Mouse (Mus musculus) testis, adult 2 months (tissue): ENCODE results near the gene Lipc. TPM values are rescaled to one million over a fixed set of nuclear protein-coding genes. Genes with fewer than 3 reads are reported as not detected.

Experiments
- H3K27ac ChIP-seq: fragments of 200-500 bp; 2 replicates; pipeline ENCODE4 v1.5.1; 2012; ENCODE audit warnings: low read depth, low read length; ENCODE audit not compliant: control insufficient read depth, insufficient read depth
- H3K27me3 ChIP-seq: fragments of 200-500 bp; 2 replicates; pipeline ENCODE4 v1.6.1; 2012; ENCODE audit warnings: mild to moderate bottlenecking, low read length, moderate library complexity; ENCODE audit not compliant: control insufficient read depth, insufficient read depth
- H3K36me3 ChIP-seq: fragments of 200-500 bp; 2 replicates; pipeline ENCODE4 v1.6.1; 2012; ENCODE audit warnings: mild to moderate bottlenecking, low read length; ENCODE audit not compliant: control insufficient read depth, insufficient read depth
- H3K4me1 ChIP-seq: fragments of 200-500 bp; 2 replicates; pipeline ENCODE4 v1.6.1; 2012; ENCODE audit warnings: low read length; ENCODE audit not compliant: control insufficient read depth, insufficient read depth
- H3K4me3 ChIP-seq: fragments of 200-500 bp; 2 replicates; pipeline ENCODE4 v1.5.1; 2012; ENCODE audit warnings: low read depth, mild to moderate bottlenecking, low read length, moderate library complexity, mixed read lengths; ENCODE audit not compliant: control insufficient read depth
- CTCF ChIP-seq: fragments of 200-500 bp; IDR thresholded peaks from 2 replicates; pipeline ENCODE4 v1.5.1; 2012; ENCODE audit warnings: low read depth, mild to moderate bottlenecking, inconsistent platforms, low read length, moderate library complexity; ENCODE audit not compliant: control insufficient read depth, insufficient read depth, insufficient replicate concordance
- POLR2A ChIP-seq: fragments of 200-500 bp; IDR thresholded peaks from 2 replicates; pipeline ENCODE4 v1.6.1; 2012; ENCODE audit warnings: low read depth, mild to moderate bottlenecking, inconsistent platforms, low read length, moderate library complexity; ENCODE audit not compliant: control insufficient read depth
- polyA plus RNA-seq: library from polyadenylated mRNA; depleted of rRNA; stranded (reverse); fragments of >200 nt; gene quantifications from 2 replicates; pipeline ENCODE4 v1.2.3, GENCODE M21; 2012

Lipc gene
- polyA plus RNA-seq, 1 experiment = not detected

GRCm38 (mm10) chr9:70800588-70801315 lies 151.3 kb downstream of the Lipc start:
- TF ChIP-seq POLR2A = no peak
- TF ChIP-seq CTCF = no peak
- Histone ChIP-seq H3K27me3 (no peaks in the 10 kb centered on the region), H3K4me3 (no peak overlapping the region), H3K27ac (no peak overlapping the region), H3K4me1 (no peaks in the 10 kb centered on the region), H3K36me3 (no peaks in the 10 kb centered on the region)

DNA sequence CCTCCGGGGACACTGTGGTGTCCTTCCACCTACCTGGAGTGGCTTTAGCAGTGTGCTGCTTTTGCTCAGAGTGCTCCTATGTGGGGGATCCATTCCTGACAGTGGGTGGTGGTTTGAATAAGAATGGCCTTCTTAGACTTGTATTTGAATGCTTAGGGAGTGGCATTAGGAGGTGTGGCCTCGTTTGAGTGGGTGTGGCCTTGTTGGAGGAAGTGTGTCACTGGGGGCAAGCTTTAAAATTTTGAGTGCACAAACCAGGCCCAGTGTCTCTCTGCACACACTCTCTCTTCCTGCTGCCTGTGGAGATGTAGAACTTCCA lies 156.6 kb downstream of the Lipc start:
- no peaks in the 10 kb centered on the region for H3K36me3 ChIP-seq
- no peaks in the 10 kb centered on the region for H3K4me1 ChIP-seq
- TF ChIP-seq CTCF = no peak
- no peak for TF ChIP-seq POLR2A
- no peak overlapping the region for H3K4me3 ChIP-seq
- no peaks in the 10 kb centered on the region for H3K27me3 ChIP-seq
- H3K27ac ChIP-seq = no peak overlapping the region

DNA sequence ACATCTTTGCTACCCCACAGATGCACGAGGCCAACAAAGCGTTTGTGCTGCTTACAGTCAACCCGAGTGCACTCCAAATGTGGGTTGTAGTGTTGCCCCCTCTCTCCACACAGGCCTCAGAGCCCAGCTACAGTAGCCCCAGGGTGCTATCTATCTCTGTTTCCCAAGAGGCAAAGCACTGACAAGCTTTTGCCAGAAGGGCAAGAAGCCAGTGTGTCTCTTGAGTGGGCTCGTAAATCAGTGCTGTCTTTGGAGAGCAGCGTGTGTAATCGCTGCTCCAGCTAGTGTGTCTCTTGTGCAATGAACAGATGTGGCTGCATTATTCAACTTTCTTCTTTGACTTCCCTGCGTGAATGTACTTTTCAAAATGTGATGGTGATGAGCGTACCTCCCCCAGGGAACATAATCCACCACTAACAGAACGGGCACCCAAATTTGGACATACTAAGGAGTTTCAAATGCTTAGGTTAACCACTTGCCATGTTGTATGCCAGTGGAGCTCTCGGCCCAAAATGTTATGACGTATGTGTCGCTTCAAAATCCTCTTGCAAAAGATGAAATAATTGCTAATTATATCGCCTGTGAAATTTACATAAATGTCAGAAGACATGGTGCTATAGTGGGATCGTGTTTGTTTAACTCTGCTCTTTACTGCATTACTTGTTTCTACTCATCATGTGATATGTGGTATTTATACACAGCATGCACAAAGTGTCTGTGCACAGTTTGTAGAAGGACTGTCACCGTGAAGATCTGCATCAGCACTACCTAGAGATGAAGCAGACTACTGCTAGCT lies 157.2 kb downstream of the Lipc start:
- Histone ChIP-seq H3K27me3 (no peaks in the 10 kb centered on the region), H3K27ac (no peak overlapping the region), H3K36me3 (no peaks in the 10 kb centered on the region), H3K4me1 (no peaks in the 10 kb centered on the region), H3K4me3 (no peak overlapping the region)
- TF ChIP-seq CTCF (no peak), POLR2A (no peak)

DNA sequence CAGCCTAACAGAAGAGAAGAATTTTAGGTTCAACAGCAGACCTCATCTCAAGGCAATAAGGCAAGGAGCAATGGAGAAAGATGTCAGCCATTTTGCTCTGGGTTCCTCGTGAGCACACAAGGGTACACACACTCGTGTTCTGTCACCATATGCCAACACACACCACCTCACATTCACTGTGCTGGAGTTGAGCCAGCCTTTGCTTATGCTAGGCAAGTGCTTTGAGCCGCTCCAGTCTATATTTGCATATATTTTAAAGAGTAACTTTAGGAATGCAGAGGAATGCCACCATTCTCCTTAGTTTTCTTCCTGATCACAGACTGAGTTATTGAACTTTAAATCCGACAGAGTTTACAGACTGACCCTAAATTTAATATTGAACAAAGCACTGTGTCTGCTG lies 161.4 kb downstream of the Lipc start:
- H3K27me3 ChIP-seq = no peaks in the 10 kb centered on the region
- no peaks in the 10 kb centered on the region for H3K4me1 ChIP-seq
- no peaks in the 10 kb centered on the region for H3K36me3 ChIP-seq
- no peak overlapping the region for H3K4me3 ChIP-seq
- TF ChIP-seq CTCF = no peak
- TF ChIP-seq POLR2A = no peak
- no peak overlapping the region for H3K27ac ChIP-seq

DNA sequence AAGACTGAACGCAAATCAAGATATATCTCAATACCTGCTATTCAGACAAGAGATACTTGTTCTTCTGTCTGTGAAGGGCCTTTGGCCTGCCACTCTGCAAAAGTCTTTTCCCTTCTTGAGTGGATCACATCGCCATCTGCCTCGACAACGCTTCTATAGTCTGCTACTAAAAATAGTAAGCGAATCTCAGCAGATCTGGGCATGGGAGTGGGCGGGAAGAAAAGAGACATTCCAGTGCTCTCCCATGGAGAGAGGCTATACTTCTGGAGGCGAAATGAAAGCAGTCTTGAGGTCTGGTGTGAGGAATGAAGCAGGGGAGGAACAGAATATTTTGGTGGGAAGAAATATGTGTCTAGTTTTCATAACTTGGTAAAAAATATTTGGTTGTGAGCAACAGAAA lies 163.3 kb downstream of the Lipc start:
- Histone ChIP-seq H3K27me3 (no peaks in the 10 kb centered on the region), H3K27ac (no peak overlapping the region), H3K4me3 (no peak overlapping the region), H3K4me1 (no peaks in the 10 kb centered on the region), H3K36me3 (no peaks in the 10 kb centered on the region)
- TF ChIP-seq POLR2A = no peak
- no peak for TF ChIP-seq CTCF

DNA sequence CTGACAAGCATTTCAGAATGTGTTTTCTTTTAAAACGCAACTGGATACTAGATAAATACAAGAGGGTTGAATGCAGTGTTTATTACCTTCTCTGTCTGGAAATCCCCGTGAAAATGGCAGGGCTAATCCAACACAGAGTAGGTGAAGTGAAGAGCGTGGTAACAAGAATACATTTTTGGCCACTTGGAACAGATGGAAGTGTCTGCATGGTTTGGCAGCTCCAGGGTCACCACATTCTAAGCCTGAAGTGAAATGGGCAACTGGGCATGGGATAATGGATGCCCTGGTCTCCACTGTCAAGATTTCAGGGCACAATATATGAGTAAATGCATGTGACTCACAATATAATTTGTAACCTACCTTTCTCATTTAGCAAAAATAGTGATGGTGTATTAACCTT lies 169.8 kb downstream of the Lipc start:
- Histone ChIP-seq H3K36me3 (no peaks in the 10 kb centered on the region), H3K4me3 (no peak overlapping the region), H3K4me1 (no peaks in the 10 kb centered on the region), H3K27me3 (no peaks in the 10 kb centered on the region), H3K27ac (no peak overlapping the region)
- TF ChIP-seq POLR2A = no peak

DNA sequence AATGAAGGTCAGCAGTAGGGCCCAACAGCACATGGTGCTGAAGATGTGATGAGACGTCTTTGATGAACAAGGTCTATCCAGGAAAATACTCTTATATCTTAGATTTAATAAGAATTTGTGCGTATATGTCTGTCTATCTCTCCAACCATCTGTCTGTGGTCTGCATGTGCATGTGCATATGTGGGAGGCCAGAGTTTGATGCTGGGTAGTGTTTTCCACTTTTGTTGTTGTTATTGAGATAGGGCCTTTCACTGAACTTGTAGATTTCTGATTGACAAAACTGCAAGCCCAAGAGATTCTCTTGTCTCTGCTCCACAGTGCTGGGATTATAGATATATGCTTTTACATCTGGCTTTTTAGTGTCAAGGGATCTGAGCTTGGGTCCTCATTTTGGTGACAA lies 176.5 kb downstream of the Lipc start:
- no peak for TF ChIP-seq CTCF
- TF ChIP-seq POLR2A = no peak
- H3K4me1 ChIP-seq = no peaks in the 10 kb centered on the region
- no peaks in the 10 kb centered on the region for H3K27me3 ChIP-seq
- H3K27ac ChIP-seq = no peak overlapping the region
- H3K4me3 ChIP-seq = no peak overlapping the region
- H3K36me3 ChIP-seq = no peaks in the 10 kb centered on the region
